Mouse (Mus musculus) right cerebral cortex, postnatal 14 days (tissue): ENCODE measurements around the gene Tbcel.
A peak's percentile ranks its signal among the peaks of the same experiment; 100 is the strongest.

ENCODE experiments used
- DNase-seq: peaks from one replicate; pipeline ENCODE4 v3.0.0; 2022

Gene Tbcel

GRCm38 (mm10) chr9:42507709-42508108 is at the start of gene Tbcel:
TSS of gene Tbcel (minus strand) at chr9:42507809.
- DNase-seq, result no peak

- no peak for DNase-seq
Observed at GRCm38 (mm10) chr9:42555186-42555585, 47.6 kb upstream of the Tbcel start.

- DNase-seq, result peak; percentile 84
Observed at GRCm38 (mm10) chr9:42550116-42550515, 42.5 kb upstream of the Tbcel start.

GRCm38 (mm10) chr9:42548981-42549380 is 41.4 kb upstream of the Tbcel start:
- DNase-seq, result no peak

- no peak for DNase-seq
Observed at GRCm38 (mm10) chr9:42544521-42544920, 36.9 kb upstream of the Tbcel start.

GRCm38 (mm10) chr9:42533491-42533890 is 25.9 kb upstream of the Tbcel start:
- no peak for DNase-seq

- DNase-seq, result no peak
Observed at GRCm38 (mm10) chr9:42533041-42533440, 25.4 kb upstream of the Tbcel start.

GRCm38 (mm10) chr9:42531951-42532350 is 24.3 kb upstream of the Tbcel start:
- no peak for DNase-seq

GRCm38 (mm10) chr9:42530221-42531152 is 22.9 kb upstream of the Tbcel start:
- DNase-seq, result peak; percentile 50

GRCm38 (mm10) chr9:42520587-42521084 is 13.0 kb upstream of the Tbcel start:
- peak; percentile 45 for DNase-seq

GRCm38 (mm10) chr9:42518163-42518562 is 10.6 kb upstream of the Tbcel start:
- no peak for DNase-seq

GRCm38 (mm10) chr9:42513159-42513558 is 5.5 kb upstream of the Tbcel start:
- no peak for DNase-seq

- no peak for DNase-seq
Observed at GRCm38 (mm10) chr9:42512312-42512711, 4.7 kb upstream of the Tbcel start.

- DNase-seq, result no peak
Observed at GRCm38 (mm10) chr9:42508235-42508634, 626 bp upstream of the Tbcel start.

GRCm38 (mm10) chr9:42507022-42507421 is 587 bp downstream of the Tbcel start:
- DNase-seq, result no peak

- DNase-seq, result no peak
Observed at GRCm38 (mm10) chr9:42504971-42505510, 2.6 kb downstream of the Tbcel start.

GRCm38 (mm10) chr9:42504559-42504958 is 3.0 kb downstream of the Tbcel start:
- no peak for DNase-seq

GRCm38 (mm10) chr9:42503709-42504108 is 3.9 kb downstream of the Tbcel start:
- DNase-seq, result no peak

- no peak for DNase-seq
Observed at GRCm38 (mm10) chr9:42496296-42496695, 11.3 kb downstream of the Tbcel start.

- peak; percentile 32 for DNase-seq
Observed at GRCm38 (mm10) chr9:42491780-42492179, 15.8 kb downstream of the Tbcel start.

- DNase-seq, result no peak
Observed at GRCm38 (mm10) chr9:42490589-42491382, 16.8 kb downstream of the Tbcel start.

GRCm38 (mm10) chr9:42488071-42488470 is 19.5 kb downstream of the Tbcel start:
- no peak for DNase-seq

GRCm38 (mm10) chr9:42486913-42487312 is 20.7 kb downstream of the Tbcel start:
- DNase-seq, result no peak
